Mouse (Mus musculus) adrenal gland, adult (tissue): ENCODE measurements around the gene Btnl1.

Experiments used
- DNase-seq, 2 experiments: peaks; one replicate each; pipeline ENCODE4 v3.0.0; 2022 to 2023; ENCODE audit warnings: low spot score in 1 of 2; ENCODE audit not compliant: inconsistent age in 2 of 2

Gene Btnl1

GRCm38 (mm10) chr17:34376847-34377246 is at the start of gene Btnl1:
TSS of gene Btnl1 (plus strand) at chr17:34377132.
- DNase-seq, result no peak

DNA sequence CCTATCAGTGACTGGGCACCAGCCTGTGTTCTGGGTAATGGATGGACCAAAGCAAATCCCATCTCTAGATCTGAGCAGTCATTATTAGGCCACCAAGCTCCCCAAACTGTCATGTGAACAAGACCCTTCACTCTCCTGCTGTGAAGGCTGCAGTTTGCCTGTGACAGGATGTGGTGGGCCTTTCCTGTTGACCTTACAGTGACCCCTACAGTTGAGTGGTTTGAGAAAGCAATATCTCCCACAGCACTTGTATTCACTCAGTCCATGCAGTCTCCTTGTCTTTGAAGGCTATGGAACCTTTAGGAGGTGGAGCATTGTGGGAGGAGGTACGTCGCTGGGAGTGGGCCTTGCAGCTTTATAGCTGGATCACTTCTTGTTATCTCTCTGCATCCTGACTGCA is 47.1 kb upstream of the Btnl1 start:
- no peak for DNase-seq

DNA sequence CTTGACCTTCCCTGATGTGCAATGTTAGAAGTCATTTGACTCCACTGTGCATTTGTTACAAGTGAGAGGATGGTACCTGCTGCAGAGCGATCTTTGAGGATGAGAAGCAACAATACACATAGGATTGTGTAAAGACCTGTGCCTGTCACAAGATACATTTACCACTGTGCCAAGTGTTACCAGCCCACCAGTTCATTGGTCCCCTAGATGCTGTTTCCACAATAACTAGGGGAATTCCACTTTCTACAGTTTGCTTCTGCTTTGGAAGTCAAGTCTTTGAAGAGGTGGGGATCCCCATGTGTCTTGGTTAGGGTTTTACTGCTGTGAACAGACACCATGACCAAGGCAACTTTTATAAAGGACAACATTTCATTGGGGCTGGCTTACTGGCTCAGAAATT is 45.7 kb upstream of the Btnl1 start:
- DNase-seq, result no peak

- DNase-seq, result peak in 1 of 2 experiments; percentile 37
These were observed 36.1 kb upstream of the Btnl1 start for GRCm38 (mm10) chr17:34340619-34341402.

GRCm38 (mm10) chr17:34344882-34345281 is 32.0 kb upstream of the Btnl1 start:
- DNase-seq, result no peak

DNA sequence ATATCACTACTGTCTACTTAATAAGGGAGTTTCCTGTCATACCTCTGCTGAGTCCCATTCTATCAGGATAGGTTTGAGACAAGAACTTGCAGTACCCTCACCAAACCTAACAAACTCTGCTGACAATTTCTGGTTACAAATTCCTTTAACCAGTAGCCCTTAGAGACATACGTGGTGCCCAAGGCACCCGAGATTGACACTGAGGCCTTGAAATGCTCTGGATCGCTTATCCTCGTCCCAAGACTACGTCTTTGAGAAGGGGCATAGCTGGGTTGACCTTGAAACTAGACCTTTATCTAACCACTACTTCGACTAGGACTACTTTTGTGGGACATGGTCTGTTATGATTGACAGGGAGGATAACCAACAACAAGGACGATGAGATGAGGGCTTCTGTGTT is 31.4 kb upstream of the Btnl1 start:
- no peak for DNase-seq

DNA sequence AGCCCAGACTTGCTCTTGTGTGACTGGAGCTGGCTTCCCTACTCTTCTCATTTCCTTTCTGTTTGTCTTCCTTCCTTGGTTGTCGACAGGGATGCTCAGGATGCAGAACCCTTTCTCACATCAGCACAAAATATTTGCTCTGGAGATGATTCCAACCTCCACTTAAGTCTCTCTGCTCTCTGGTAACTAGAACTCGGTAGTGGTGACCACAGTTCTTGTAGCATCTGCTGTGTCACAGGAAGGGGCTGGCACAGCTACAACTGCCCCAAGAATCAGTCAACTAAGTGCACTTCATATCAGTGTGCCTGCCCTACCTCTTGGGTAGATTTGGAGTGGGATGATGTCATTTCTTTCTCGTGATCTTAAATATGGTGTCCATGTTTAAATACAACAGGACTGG is 30.9 kb upstream of the Btnl1 start:
- no peak for DNase-seq

GRCm38 (mm10) chr17:34347606-34348308 is 29.2 kb upstream of the Btnl1 start:
- peak; percentile 39 to 85 for DNase-seq

DNA sequence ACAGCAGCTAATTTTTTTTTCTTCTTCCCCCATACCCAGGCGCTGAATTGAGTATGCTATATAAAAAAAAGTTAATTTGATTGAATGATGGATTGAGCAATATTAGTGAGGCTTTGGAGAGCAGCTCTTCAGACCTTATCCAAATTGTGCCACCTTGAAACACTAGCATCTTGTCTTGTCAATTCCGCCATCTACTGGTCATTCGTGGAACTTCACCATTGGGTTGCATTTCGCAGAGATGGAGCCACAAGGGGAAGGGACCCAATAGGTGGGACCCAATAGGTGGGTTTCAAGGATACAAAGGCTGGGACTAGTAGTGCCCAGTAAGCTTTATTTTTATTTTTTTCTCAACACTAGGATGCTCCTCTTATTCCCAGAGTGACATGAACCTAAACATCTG is 27.5 kb upstream of the Btnl1 start:
- DNase-seq, result peak; percentile 48 to 90

- no peak for DNase-seq
These were observed 22.4 kb upstream of the Btnl1 start, which contains the start of gene Btnl2 for GRCm38 (mm10) chr17:34354539-34354938. TSS of gene Btnl2 (plus strand) at chr17:34354822.

DNA sequence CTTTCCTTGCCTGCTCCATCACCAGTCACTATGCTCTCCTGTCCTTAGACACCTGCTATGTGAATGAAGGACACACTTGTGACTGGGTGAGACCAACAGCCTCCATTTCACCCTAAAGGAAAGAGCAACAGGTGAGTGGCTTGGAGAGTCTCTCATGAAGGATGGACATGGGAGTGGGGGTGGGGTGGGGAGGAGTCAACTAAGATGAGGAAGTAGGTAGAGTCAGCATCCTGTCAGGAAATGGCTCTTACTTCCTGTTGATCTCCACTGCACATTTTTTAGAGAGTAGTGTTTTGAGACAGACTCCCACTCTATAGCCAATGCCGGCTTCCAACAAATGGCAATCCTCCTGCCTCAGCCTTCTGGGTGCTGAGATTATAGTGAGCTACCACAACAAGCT is 22.0 kb upstream of the Btnl1 start:
- DNase-seq, result peak in 1 of 2 experiments; percentile 34

GRCm38 (mm10) chr17:34362954-34363546 is 13.9 kb upstream of the Btnl1 start:
- no peak for DNase-seq

DNA sequence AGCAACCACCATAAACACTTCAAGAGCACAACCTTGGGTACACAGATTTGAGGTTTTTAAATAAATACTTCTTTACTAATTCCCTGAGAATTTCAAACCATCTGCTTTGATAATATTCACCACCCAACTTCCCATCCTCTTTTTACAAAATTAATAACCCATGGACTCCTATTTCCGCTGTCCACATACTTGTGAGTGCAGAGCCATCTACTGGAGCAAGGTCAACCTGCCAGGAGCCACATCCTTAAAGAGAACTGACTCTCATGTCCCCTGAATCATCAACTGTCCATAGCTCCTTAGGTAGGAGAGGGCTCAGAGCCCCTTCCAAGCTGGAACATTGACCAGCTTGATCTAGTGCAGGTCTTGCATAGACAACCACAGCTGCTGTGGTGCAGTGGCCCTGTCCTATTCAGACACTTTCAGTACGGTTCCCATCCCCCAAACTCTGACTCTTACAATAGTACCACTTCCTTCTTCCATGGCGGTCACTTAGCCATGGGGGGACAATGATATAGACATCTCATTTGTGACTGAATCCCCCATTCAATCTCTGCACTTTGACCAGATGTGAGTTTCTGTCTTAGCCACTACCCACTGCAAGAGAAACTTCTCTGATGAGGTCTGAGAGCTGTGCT is 13.1 kb upstream of the Btnl1 start:
- DNase-seq, result peak in 1 of 2 experiments; percentile 25

DNA sequence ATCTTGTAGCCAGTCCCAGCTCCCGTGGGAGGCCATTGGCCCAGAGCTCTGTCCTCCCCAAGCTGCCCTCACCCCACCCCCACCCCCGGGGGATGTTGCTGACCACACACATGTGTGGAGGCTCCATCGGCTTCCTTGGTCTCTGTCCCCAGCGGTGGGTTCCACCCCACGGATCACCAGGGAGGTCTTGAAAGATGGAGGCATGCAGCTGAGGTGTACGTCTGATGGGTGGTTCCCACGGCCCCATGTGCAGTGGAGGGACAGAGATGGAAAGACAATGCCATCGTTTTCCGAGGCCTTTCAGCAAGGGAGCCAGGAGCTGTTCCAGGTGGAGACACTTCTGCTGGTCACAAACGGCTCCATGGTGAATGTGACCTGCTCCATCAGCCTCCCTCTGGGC is 11.9 kb upstream of the Btnl1 start:
- peak in 1 of 2 experiments; percentile 25 for DNase-seq

GRCm38 (mm10) chr17:34370563-34370962 is 6.4 kb upstream of the Btnl1 start:
- DNase-seq, result no peak

DNA sequence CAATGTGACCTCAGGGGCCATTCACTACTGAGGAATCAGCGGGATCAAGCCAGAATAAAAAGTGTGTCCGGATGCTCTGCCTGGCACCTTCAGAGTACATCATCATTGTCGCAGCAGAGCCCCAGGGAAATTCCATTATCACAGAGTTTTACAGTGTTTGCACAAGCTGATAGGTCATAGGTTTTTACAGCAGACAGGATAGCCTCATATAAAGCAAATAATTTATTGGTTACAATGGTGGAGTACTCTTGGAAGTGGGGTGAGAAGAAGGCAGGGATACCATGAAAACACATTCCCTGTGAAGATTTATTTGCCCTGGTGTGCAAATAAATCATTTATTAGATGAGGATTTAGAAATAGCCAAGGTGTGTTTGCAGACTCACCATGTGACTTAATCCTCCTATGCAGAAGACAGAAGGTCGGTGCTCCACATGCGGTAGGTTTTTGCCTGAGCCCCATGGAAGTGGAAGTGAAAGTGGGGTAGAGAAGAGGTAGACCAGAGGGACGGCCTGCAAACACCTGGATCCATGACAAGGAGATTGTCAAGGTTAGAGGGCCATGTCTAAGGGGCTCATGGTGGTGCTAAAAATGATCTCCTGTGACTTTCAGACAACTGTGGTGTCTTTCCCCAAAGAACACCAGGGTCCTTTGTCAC is 3.8 kb upstream of the Btnl1 start:
- no peak for DNase-seq

- no peak for DNase-seq
These were observed 698 bp downstream of the Btnl1 start for GRCm38 (mm10) chr17:34377450-34378209.

DNA sequence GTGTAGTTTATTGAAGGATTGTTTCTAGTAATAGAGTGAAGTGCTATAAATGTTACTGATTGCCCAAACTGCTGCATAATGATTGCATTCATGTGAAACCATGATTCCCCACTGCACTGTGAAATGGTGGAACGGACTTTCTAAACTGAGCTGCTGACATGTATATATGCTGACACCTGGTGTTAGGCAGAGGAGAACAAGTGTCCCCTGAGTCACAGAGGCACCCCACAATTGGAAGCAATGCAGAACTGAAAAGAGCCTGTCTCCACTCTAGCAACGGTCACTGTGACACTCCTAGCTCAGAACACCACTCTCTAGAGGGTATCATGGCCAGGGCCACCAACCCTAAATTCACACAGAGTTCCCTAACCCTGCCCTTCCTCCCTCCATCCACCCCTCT is 1.8 kb downstream of the Btnl1 start:
- no peak for DNase-seq

DNA sequence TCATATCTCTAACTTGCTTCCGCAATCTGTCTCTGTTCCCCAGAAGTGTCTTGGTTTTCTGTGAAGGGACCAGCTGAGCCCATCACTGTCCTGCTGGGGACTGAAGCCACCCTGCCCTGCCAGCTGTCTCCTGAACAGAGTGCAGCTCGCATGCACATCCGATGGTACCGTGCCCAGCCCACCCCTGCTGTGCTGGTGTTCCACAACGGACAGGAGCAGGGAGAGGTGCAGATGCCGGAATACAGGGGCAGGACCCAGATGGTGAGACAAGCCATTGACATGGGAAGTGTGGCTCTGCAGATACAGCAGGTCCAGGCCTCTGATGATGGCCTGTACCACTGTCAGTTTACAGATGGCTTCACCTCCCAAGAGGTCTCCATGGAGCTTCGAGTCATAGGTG is 2.5 kb downstream of the Btnl1 start:
- DNase-seq, result no peak

DNA sequence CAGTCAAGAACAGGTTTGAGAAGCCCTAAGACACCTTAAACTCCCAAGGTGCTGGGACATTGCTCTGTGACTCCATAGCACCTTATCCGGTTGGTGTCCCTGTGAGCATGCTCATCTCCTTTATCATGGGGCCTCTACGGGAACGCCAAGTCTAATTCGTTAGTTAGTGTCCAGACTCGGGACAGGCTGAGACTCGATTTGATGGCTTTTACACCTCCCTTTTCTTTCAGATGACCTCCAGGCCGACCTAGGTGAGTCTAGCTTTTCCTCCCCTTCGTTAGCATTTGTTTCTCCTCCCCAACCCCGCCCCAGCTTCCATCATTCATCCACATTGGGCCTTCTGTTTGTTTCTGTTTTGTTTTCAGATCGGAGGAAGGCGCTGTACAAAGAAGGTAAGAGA is 4.9 kb downstream of the Btnl1 start:
- DNase-seq, result no peak
